Mouse (Mus musculus) retina, embryonic 14.5 days (tissue): ENCODE data around the gene Prss29.
A peak's percentile ranks its signal among the peaks of the same experiment; 100 is the strongest.

ENCODE experiments used
- DNase-seq: peaks from one replicate; pipeline ENCODE4 v3.0.0-alpha.2; 2015; ENCODE audit warnings: low spot score

Gene Prss29

GRCm38 (mm10) chr17:25318354-25318753 is at the start of gene Prss29:
Gene Prss29 (plus strand): TSS chr17:25318654.
- no peak for DNase-seq

GRCm38 (mm10) chr17:25270795-25271335 is 47.6 kb upstream of the Prss29 start:
- DNase-seq, result no peak

- peak; percentile 21 for DNase-seq
These were observed 46.1 kb upstream of the Prss29 start for GRCm38 (mm10) chr17:25272326-25272725.

GRCm38 (mm10) chr17:25272951-25273705 is 45.3 kb upstream of the Prss29 start:
- peak; percentile 83 for DNase-seq

GRCm38 (mm10) chr17:25273706-25274501 is 44.5 kb upstream of the Prss29 start:
- peak; percentile 98 for DNase-seq

- DNase-seq, result no peak
These were observed 43.7 kb upstream of the Prss29 start, which contains the start of gene Ube2i for GRCm38 (mm10) chr17:25274571-25275346. Gene Ube2i (minus strand): TSS chr17:25274622.

- DNase-seq, result no peak
These were observed 42.6 kb upstream of the Prss29 start for GRCm38 (mm10) chr17:25275833-25276232.

- DNase-seq, result no peak
These were observed 36.3 kb upstream of the Prss29 start for GRCm38 (mm10) chr17:25282133-25282532.

GRCm38 (mm10) chr17:25285033-25285432 is 33.4 kb upstream of the Prss29 start:
- DNase-seq, result peak; percentile 88

- peak; percentile 75 for DNase-seq
These were observed 29.6 kb upstream of the Prss29 start for GRCm38 (mm10) chr17:25288842-25289241.

GRCm38 (mm10) chr17:25290411-25290810 is 28.0 kb upstream of the Prss29 start:
- no peak for DNase-seq

- no peak for DNase-seq
These were observed 25.0 kb upstream of the Prss29 start for GRCm38 (mm10) chr17:25293495-25293894.

GRCm38 (mm10) chr17:25294111-25294510 is 24.3 kb upstream of the Prss29 start:
- DNase-seq, result no peak

- DNase-seq, result no peak
These were observed 20.4 kb upstream of the Prss29 start, which contains the start of gene Prss34 for GRCm38 (mm10) chr17:25298094-25298493. Gene Prss34 (plus strand): TSS chr17:25298394.

- DNase-seq, result no peak
These were observed 10.1 kb upstream of the Prss29 start, which contains the start of gene Prss28 for GRCm38 (mm10) chr17:25308346-25308745. Gene Prss28 (plus strand): TSS chr17:25308646.

- DNase-seq, result no peak
These were observed 2.4 kb downstream of the Prss29 start for GRCm38 (mm10) chr17:25320819-25321218.

- DNase-seq, result no peak
These were observed 4.5 kb downstream of the Prss29 start for GRCm38 (mm10) chr17:25322930-25323329.

GRCm38 (mm10) chr17:25332321-25332720 is 13.9 kb downstream of the Prss29 start:
- DNase-seq, result no peak

GRCm38 (mm10) chr17:25333943-25334342 is 15.5 kb downstream of the Prss29 start:
- DNase-seq, result peak; percentile 84

- no peak for DNase-seq
These were observed 19.8 kb downstream of the Prss29 start for GRCm38 (mm10) chr17:25338218-25338617.

GRCm38 (mm10) chr17:25340003-25340402 is 21.5 kb downstream of the Prss29 start:
- no peak for DNase-seq

- DNase-seq, result no peak
These were observed 23.0 kb downstream of the Prss29 start for GRCm38 (mm10) chr17:25341490-25341889.
